Mouse (Mus musculus): ENCODE measurements at regions not wholly inside any gene's neighbourhood (a gene's known extent, or its start where the extent isn't known, plus 50 kb on each side); places are given as distances from the start of the nearest gene placed in this dataset.

DNA sequence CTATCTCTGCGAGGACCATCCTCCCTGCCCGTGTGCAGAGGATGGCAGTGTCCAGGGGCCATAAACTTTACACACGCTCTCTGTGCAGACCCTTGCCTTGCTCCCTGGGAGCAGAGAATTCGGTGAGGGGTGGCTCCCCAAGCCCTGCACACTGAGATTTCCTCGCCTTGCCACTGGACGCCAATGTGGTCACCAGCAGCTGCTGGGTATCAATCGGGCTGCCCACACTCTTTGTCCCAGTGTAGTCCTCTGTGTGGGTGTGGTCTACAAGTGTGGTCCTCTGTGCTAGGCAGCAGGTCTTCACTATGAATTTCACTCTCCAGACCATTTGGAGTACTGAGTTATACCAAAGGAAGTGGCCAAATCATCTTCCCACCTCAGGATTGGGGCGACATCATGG is 274.3 kb downstream of the Gadd45g start:
- TF ChIP-seq CTCF (IDR thresholded peaks at IDR 0.05; ENCODE audit: low read depth, low read length) = no peak
- TF ChIP-seq POLR2A (IDR thresholded peaks at IDR 0.05; ENCODE audit: insufficient read depth, low read length) = no peak
- no peak for TF ChIP-seq EP300 (IDR thresholded peaks at IDR 0.05; ENCODE audit: insufficient read depth, low read depth, low read length)

Data from ES-Bruce4 (cell line).